Mouse (Mus musculus): Measurements from ENCODE around the gene Emcn. TPM values are rescaled to one million over a fixed set of nuclear protein-coding genes. Genes with fewer than 3 reads are reported as not detected.

The Emcn gene
- total and polyA plus RNA-seq, 2 experiments from 2014 or later: 7.1 to 8.7 TPM

DNA sequence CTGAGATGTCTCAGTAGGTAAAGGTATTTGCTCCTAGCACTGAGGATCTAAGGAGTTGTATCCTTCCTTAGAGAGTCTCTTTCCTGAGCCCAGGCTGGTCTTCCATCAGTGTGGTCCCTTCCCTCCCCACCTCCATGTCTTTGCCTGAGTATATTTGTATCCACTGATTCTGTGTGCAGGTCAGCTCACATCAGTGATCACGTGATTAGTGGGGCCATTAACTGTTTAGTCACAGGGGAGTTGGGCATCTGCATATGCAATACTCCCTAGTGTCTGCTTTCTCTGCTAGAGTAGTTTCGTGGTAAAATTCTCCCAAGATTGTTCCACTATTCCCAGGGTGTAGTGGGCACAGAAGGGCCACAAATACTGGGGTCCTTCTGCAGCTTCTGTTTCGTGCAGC is 28.3 kb upstream of the Emcn start:
- TF ChIP-seq CTCF (IDR thresholded peaks at IDR 0.05; ENCODE audit: low read depth): no peak
- WGBS: 64% methylated on average over 3 of the region's 3 CpGs
- DNase-seq (ENCODE audit: low spot score) (no peak), ATAC-seq (no peak)
- Histone ChIP-seq H3K27me3 (ENCODE audit: insufficient read depth, low read length) (no peaks in the 10 kb centered on the region), H3K4me2 (ENCODE audit: low read depth, low read length) (no peak overlapping the region), H3K4me3 (ENCODE audit: low read length) (no peak overlapping the region), H3K4me1 (ENCODE audit: insufficient read depth, low read length) (no peaks in the 10 kb centered on the region), H3K9me3 (ENCODE audit: low read length) (no peaks in the 10 kb centered on the region), H3K9ac (replicated peaks; ENCODE audit: low read length) (no peak overlapping the region), H3K27ac (no peak overlapping the region), H3K36me3 (ENCODE audit: insufficient read depth, low read length) (no peaks in the 10 kb centered on the region)

DNA sequence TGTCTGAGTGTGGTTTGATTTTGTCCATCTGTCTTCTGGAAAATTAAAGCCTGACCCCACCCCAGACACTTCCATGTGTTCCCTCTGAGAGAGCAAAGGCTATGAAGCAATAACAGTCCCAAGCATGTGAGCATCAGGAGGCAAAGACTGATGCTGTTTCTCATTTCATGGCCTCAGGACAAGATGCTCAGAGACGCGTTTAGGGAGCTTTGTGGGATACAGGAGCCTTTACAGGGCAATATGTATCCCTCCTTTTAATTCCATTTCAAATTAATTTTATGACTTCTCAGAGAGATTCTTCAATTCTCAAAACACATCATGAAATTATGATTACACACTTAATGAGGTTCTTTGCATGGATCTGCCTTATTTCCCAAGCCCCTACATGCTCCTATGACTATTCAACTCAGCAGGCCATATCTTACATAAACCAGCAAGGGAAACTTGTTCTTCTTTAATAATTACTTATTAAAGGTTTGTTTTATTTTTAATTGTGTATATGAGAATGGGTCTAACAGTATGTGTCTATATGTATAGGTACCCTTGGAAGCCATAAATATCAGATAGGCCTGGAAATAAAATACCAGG is 27.0 kb upstream of the Emcn start:
- H3K4me3 ChIP-seq (ENCODE audit: low read length): no peak overlapping the region
- H3K36me3 ChIP-seq (ENCODE audit: insufficient read depth, low read length): no peaks in the 10 kb centered on the region
- H3K27ac ChIP-seq: no peak overlapping the region
- no peak overlapping the region for H3K4me2 ChIP-seq (ENCODE audit: low read depth, low read length)
- no peak for TF ChIP-seq CTCF (IDR thresholded peaks at IDR 0.05; ENCODE audit: low read depth)
- no peak for DNase-seq (ENCODE audit: low spot score)
- no peaks in the 10 kb centered on the region for H3K27me3 ChIP-seq (ENCODE audit: insufficient read depth, low read length)
- ATAC-seq: no peak
- no peak overlapping the region for H3K9ac ChIP-seq (replicated peaks; ENCODE audit: low read length)
- 71% methylated on average over 2 of the region's 2 CpGs for WGBS
- H3K9me3 ChIP-seq (ENCODE audit: low read length): no peaks in the 10 kb centered on the region
- no peaks in the 10 kb centered on the region for H3K4me1 ChIP-seq (ENCODE audit: insufficient read depth, low read length)

DNA sequence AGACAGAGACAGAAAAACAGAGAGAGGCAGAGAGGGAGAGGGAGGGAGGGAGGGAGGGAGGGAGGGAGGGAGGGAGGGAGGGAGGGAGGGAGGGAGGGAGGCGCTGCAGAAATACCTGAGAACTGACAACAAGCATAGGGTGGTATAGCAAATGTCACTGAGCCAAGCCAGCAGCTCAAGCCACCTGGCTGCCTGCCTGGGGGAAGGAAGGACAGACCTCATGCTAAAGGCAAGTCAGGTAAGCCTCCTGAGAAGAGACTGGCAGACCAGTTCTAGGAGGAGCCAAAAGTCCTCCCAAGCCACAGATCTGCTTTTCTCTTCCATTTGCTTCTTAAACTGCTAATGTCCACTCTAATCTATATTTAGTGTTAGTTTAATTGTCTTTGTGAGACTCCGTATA is 22.5 kb upstream of the Emcn start:
- no peaks in the 10 kb centered on the region for H3K36me3 ChIP-seq (ENCODE audit: insufficient read depth, low read length)
- no peaks in the 10 kb centered on the region for H3K4me1 ChIP-seq (ENCODE audit: insufficient read depth, low read length)
- H3K9me3 ChIP-seq (ENCODE audit: low read length): no peaks in the 10 kb centered on the region
- no peak overlapping the region for H3K9ac ChIP-seq (replicated peaks; ENCODE audit: low read length)
- no peak for DNase-seq (ENCODE audit: low spot score)
- no peak overlapping the region for H3K27ac ChIP-seq
- TF ChIP-seq CTCF (IDR thresholded peaks at IDR 0.05; ENCODE audit: low read depth): no peak
- H3K4me3 ChIP-seq (ENCODE audit: low read length): no peak overlapping the region
- no peak for ATAC-seq
- WGBS: 93% methylated on average over 2 of the region's 2 CpGs
- H3K4me2 ChIP-seq (ENCODE audit: low read depth, low read length): no peak overlapping the region
- H3K27me3 ChIP-seq (ENCODE audit: insufficient read depth, low read length): no peaks in the 10 kb centered on the region

DNA sequence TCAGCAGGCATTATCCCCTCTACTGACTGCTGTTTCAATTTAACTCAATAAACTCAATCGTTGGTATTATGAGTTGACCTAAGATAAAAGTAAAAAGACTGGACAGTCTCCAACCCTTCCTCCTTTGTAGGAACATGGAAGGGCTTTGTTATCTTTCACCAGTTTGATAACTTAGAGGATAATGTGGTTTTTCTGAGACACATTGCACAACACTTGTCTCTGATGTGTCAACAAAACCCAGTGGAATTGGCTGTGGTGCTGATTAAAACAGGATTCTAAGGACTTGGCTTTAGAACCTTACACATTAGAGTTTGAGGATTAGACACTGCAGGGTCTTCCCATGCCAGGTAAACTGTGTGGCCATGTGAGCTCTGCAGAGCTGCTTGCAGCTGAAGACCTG is 20.9 kb upstream of the Emcn start:
- no peak overlapping the region for H3K27ac ChIP-seq
- no peak for DNase-seq (ENCODE audit: low spot score)
- H3K9me3 ChIP-seq (ENCODE audit: low read length): no peaks in the 10 kb centered on the region
- no peaks in the 10 kb centered on the region for H3K4me1 ChIP-seq (ENCODE audit: insufficient read depth, low read length)
- no peak for ATAC-seq
- no peaks in the 10 kb centered on the region for H3K36me3 ChIP-seq (ENCODE audit: insufficient read depth, low read length)
- H3K27me3 ChIP-seq (ENCODE audit: insufficient read depth, low read length): no peaks in the 10 kb centered on the region
- TF ChIP-seq CTCF (IDR thresholded peaks at IDR 0.05; ENCODE audit: low read depth): no peak
- 60% methylated on average over 1 of the region's 1 CpGs for WGBS
- H3K4me2 ChIP-seq (ENCODE audit: low read depth, low read length): no peak overlapping the region
- no peak overlapping the region for H3K4me3 ChIP-seq (ENCODE audit: low read length)
- no peak overlapping the region for H3K9ac ChIP-seq (replicated peaks; ENCODE audit: low read length)

DNA sequence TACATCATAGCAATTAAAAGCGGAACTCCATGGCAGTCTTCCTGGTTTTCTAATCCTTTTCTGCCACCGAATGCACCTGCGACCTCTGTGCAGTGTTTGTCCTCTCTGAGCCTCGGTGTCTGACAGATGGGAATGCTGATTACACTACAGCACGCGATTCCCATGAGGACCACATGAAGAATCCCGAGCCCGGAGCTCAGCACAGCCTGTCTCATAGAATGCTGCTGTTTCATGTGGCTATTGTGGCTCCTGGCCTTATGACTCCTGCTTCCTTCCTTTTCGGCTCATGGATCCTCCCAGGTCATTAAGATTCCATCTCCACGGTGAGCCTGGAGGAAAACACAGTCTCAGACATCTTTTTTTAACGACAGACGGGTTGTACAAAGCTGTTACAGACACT is 18.6 kb upstream of the Emcn start:
- H3K4me3 ChIP-seq (ENCODE audit: low read length): no peak overlapping the region; the same call in 1 of the 2 replicates
- ATAC-seq (peak; percentile 88), DNase-seq (ENCODE audit: low spot score) (peak; percentile 77)
- no peak overlapping the region for H3K27ac ChIP-seq
- WGBS: 21% methylated on average over 12 of the region's 12 CpGs
- no peaks in the 10 kb centered on the region for H3K9me3 ChIP-seq (ENCODE audit: low read length)
- H3K4me1 ChIP-seq (ENCODE audit: insufficient read depth, low read length): no peaks in the 10 kb centered on the region
- no peaks in the 10 kb centered on the region for H3K36me3 ChIP-seq (ENCODE audit: insufficient read depth, low read length)
- H3K27me3 ChIP-seq (ENCODE audit: insufficient read depth, low read length): no peaks in the 10 kb centered on the region
- peak overlapping the region; percentile 16 for H3K4me2 ChIP-seq (ENCODE audit: low read depth, low read length)
- no peak overlapping the region for H3K9ac ChIP-seq (replicated peaks; ENCODE audit: low read length)
- TF ChIP-seq CTCF (IDR thresholded peaks at IDR 0.05; ENCODE audit: low read depth): no peak

DNA sequence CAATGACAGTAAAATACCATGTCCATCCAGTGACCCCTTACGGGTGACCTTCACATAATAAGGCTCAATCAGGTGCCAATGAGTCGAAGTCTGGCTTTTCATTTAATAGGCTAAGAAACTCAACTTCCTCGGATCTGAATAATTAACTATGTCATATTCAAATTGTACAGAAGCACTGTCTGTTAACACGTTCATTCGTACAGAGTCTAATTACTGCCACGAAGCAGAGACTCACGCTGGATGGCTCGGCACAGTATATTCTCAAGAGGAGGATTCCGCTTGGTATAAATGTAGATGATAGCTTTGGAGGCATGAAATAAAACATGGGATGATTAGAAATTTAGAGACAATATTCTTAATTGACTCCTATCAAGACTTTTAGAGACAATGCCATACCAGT is 11.0 kb upstream of the Emcn start:
- H3K4me1 ChIP-seq (ENCODE audit: insufficient read depth, low read length): no peaks in the 10 kb centered on the region
- no peak overlapping the region for H3K9ac ChIP-seq (replicated peaks; ENCODE audit: low read length)
- H3K4me3 ChIP-seq (ENCODE audit: low read length): no peak overlapping the region
- DNase-seq (ENCODE audit: low spot score) (no peak), ATAC-seq (no peak)
- no peaks in the 10 kb centered on the region for H3K27me3 ChIP-seq (ENCODE audit: insufficient read depth, low read length)
- no peak overlapping the region for H3K4me2 ChIP-seq (ENCODE audit: low read depth, low read length)
- WGBS: 40% methylated on average over 9 of the region's 9 CpGs
- H3K9me3 ChIP-seq (ENCODE audit: low read length): no peaks in the 10 kb centered on the region
- TF ChIP-seq CTCF (IDR thresholded peaks at IDR 0.05; ENCODE audit: low read depth): no peak
- no peaks in the 10 kb centered on the region for H3K36me3 ChIP-seq (ENCODE audit: insufficient read depth, low read length)
- H3K27ac ChIP-seq: no peak overlapping the region

DNA sequence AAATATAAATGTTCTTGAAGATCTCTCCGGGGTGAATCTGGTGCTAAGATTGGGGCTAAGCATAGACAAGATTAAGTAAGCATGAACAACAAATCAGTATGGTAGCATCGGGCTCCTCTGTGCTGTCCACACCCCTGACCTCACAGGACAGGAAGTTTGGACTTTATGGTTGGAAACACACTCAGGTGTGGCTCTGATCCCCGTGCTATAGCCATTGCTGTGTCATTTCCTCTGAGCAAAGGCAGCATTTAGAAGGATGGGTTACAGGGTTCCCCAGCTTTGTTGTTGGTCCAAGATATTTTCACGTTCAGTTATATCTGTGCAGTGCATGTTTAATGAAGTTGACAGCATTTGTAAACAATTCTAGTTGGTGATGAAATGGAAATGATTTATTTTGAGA is 9.9 kb upstream of the Emcn start:
- Histone ChIP-seq H3K4me3 (ENCODE audit: low read length) (no peak overlapping the region), H3K4me1 (ENCODE audit: insufficient read depth, low read length) (no peaks in the 10 kb centered on the region), H3K36me3 (ENCODE audit: insufficient read depth, low read length) (no peaks in the 10 kb centered on the region), H3K27ac (no peak overlapping the region), H3K9ac (replicated peaks; ENCODE audit: low read length) (no peak overlapping the region), H3K4me2 (ENCODE audit: low read depth, low read length) (no peak overlapping the region), H3K27me3 (ENCODE audit: insufficient read depth, low read length) (no peaks in the 10 kb centered on the region), H3K9me3 (ENCODE audit: low read length) (no peaks in the 10 kb centered on the region)
- no peak for DNase-seq (ENCODE audit: low spot score)
- no peak for TF ChIP-seq CTCF (IDR thresholded peaks at IDR 0.05; ENCODE audit: low read depth)
- 74% methylated on average over 4 of the region's 4 CpGs for WGBS
- no peak for ATAC-seq

Data from hindbrain, postnatal 0 days (tissue).